Mouse (Mus musculus) CH12.LX (cell line): ENCODE measurements around the gene Aspscr1. TPM values are rescaled to one million over a fixed set of nuclear protein-coding genes. Genes with fewer than 3 reads are reported as not detected.

Source experiments
- DNase-seq: peaks from one replicate; pipeline ENCODE4 v3.0.0-alpha.2; 2013; ENCODE audit errors: extremely low read depth
- H3K27ac ChIP-seq: 2 replicates; pipeline ENCODE4 v1.5.1; 2012; ENCODE audit warnings: low read depth, mild to moderate bottlenecking, control low read depth, moderate library complexity; ENCODE audit not compliant: insufficient read depth
- H3K27me3 ChIP-seq: replicated peaks from 2 replicates; pipeline ENCODE3; 2012; ENCODE audit warnings: inconsistent platforms
- H3K36me3 ChIP-seq, 2 experiments: replicated peaks in 1 of 2; 2 replicates each; pipeline versions ENCODE3 to v1.6.1; 2012; ENCODE audit warnings: inconsistent platforms in 1 of 2, low read length in 1 of 2, mild to moderate bottlenecking in 1 of 2, mixed read lengths in 1 of 2, moderate library complexity in 1 of 2; ENCODE audit not compliant: control insufficient read depth in 1 of 2, insufficient read depth in 1 of 2
- H3K4me1 ChIP-seq, 2 experiments: 2 replicates each; pipeline ENCODE4 v1.6.1; 2012; ENCODE audit warnings: inconsistent platforms in 1 of 2, moderate library complexity in 1 of 2; ENCODE audit not compliant: insufficient read depth in 2 of 2, control insufficient read depth in 1 of 2
- H3K4me2 ChIP-seq: 2 replicates; pipeline ENCODE4 v1.6.1; 2012; ENCODE audit warnings: low read depth, mild to moderate bottlenecking, control low read depth; ENCODE audit not compliant: poor library complexity, insufficient read depth, severe bottlenecking
- H3K4me3 ChIP-seq, 3 experiments: fragments of 150-350 bp in 1 of 3; sonication (generic) in 1 of 3; replicated peaks in 1 of 3; 2 replicates each; pipeline versions ENCODE3 to v1.5.1; 2011 to 2012; ENCODE audit warnings: low read depth in 2 of 3, low read length in 2 of 3, mild to moderate bottlenecking in 2 of 3, moderate library complexity in 2 of 3, control low read depth in 1 of 3, improper control_type of control experiment in 1 of 3, inconsistent platforms in 1 of 3, mixed read lengths in 1 of 3; ENCODE audit not compliant: poor library complexity in 1 of 3
- H3K79me2 ChIP-seq: replicated peaks from 2 replicates; pipeline ENCODE4 v1.6.1; 2012; ENCODE audit warnings: mild to moderate bottlenecking, moderate library complexity; ENCODE audit not compliant: control insufficient read depth, poor library complexity, insufficient read depth, severe bottlenecking; ENCODE audit errors: extremely low read depth
- H3K9ac ChIP-seq: 2 replicates; pipeline ENCODE4 v1.6.1; 2012; ENCODE audit warnings: low read depth, mild to moderate bottlenecking, control low read depth, moderate library complexity; ENCODE audit not compliant: insufficient read depth
- H3K9me3 ChIP-seq: replicated peaks from 2 replicates; pipeline ENCODE3; 2012; ENCODE audit warnings: low read length, inconsistent platforms, mixed read lengths
- CHD1 ChIP-seq: IDR thresholded peaks from 2 replicates; pipeline ENCODE4 v1.6.1; 2012; ENCODE audit warnings: low read depth, low read length, improper control_type of control experiment, inconsistent platforms
- CHD2 ChIP-seq: IDR thresholded peaks from 2 replicates; pipeline ENCODE4 v1.6.1; 2011; ENCODE audit warnings: low read length, improper control_type of control experiment
- CTCF ChIP-seq, 2 experiments: IDR thresholded peaks in 1 of 2; conservative IDR thresholded peaks in 1 of 2; 2 replicates each; pipeline ENCODE4 v1.5.1; 2011 to 2012; ENCODE audit warnings: low read depth in 2 of 2, low read length in 2 of 2, improper control_type of control experiment in 1 of 2, inconsistent platforms in 1 of 2, mild to moderate bottlenecking in 1 of 2, moderate library complexity in 1 of 2
- GABPA ChIP-seq: IDR thresholded peaks from 2 replicates; pipeline ENCODE4 v1.6.1; 2012; ENCODE audit warnings: low read depth, low read length, improper control_type of control experiment, inconsistent platforms; ENCODE audit not compliant: insufficient replicate concordance
- HCFC1 ChIP-seq: IDR thresholded peaks from 2 replicates; pipeline ENCODE4 v1.6.1; 2012; ENCODE audit warnings: low read depth, mild to moderate bottlenecking, inconsistent platforms, low read length, improper control_type of control experiment
- JUND ChIP-seq: conservative IDR thresholded peaks from 2 replicates; pipeline ENCODE4 v1.6.1; 2011; ENCODE audit warnings: low read depth, low read length, improper control_type of control experiment
- KAT2A ChIP-seq: IDR thresholded peaks from 2 replicates; pipeline ENCODE4 v1.6.1; 2012; ENCODE audit warnings: low read length, improper control_type of control experiment, inconsistent platforms; ENCODE audit not compliant: insufficient replicate concordance
- MAZ ChIP-seq: IDR thresholded peaks from 2 replicates; pipeline ENCODE4 v1.6.1; 2012; ENCODE audit warnings: low read depth, mild to moderate bottlenecking, inconsistent platforms, low read length, improper control_type of control experiment, moderate library complexity
- MYC ChIP-seq: IDR thresholded peaks from 2 replicates; pipeline ENCODE4 v1.6.1; 2011; ENCODE audit warnings: low read depth, mild to moderate bottlenecking, improper control_type of control experiment, low read length
- NELFE ChIP-seq: IDR thresholded peaks from 2 replicates; pipeline ENCODE4 v1.6.1; 2011; ENCODE audit warnings: low read depth, low read length, improper control_type of control experiment
- NRF1 ChIP-seq: IDR thresholded peaks from 2 replicates; pipeline ENCODE4 v1.6.1; 2014; ENCODE audit warnings: low read depth, mild to moderate bottlenecking, inconsistent platforms, low read length, improper control_type of control experiment, moderate library complexity
- POLR2A ChIP-seq: IDR thresholded peaks from 2 replicates; pipeline ENCODE4 v1.6.1; 2011; ENCODE audit warnings: low read depth, mild to moderate bottlenecking, improper control_type of control experiment, low read length
- RAD21 ChIP-seq: IDR thresholded peaks from 2 replicates; pipeline ENCODE4 v1.6.1; 2011; ENCODE audit warnings: low read depth, mild to moderate bottlenecking, low read length, improper control_type of control experiment, moderate library complexity
- RCOR1 ChIP-seq: conservative IDR thresholded peaks from 2 replicates; pipeline ENCODE4 v1.6.1; 2012; ENCODE audit warnings: low read depth, mild to moderate bottlenecking, inconsistent platforms, low read length, improper control_type of control experiment
- SMC3 ChIP-seq: IDR thresholded peaks from 2 replicates; pipeline ENCODE4 v1.6.1; 2011; ENCODE audit warnings: low read depth, low read length, improper control_type of control experiment
- TCF12 ChIP-seq: IDR thresholded peaks from 2 replicates; pipeline ENCODE4 v1.6.1; 2014; ENCODE audit warnings: low read depth, mild to moderate bottlenecking, inconsistent platforms, low read length, improper control_type of control experiment
- USF2 ChIP-seq: conservative IDR thresholded peaks from 2 replicates; pipeline ENCODE4 v1.6.1; 2011; ENCODE audit warnings: low read depth, low read length, improper control_type of control experiment
- ZC3H11A ChIP-seq: IDR thresholded peaks from 2 replicates; pipeline ENCODE4 v1.6.1; 2012; ENCODE audit warnings: low read depth, mild to moderate bottlenecking, inconsistent platforms, low read length, improper control_type of control experiment
- ZMIZ1 ChIP-seq: IDR thresholded peaks from 2 replicates; pipeline ENCODE4 v1.6.1; 2012; ENCODE audit warnings: low read depth, mild to moderate bottlenecking, inconsistent platforms, low read length, improper control_type of control experiment
- dilution Hi-C: fragments of 300-500 bp; cut with MboI; formaldehyde crosslinking; loops from 2 replicates; pipeline ENCODE4 v1.14.3; 2020; ENCODE audit warnings: low sequenced_read_pairs; ENCODE audit not compliant: extremely low pct_unique_long_range_greater_than_20kb, extremely low pct_ligation_motif_present
- in situ Hi-C: fragments of 300-500 bp; cut with MboI; formaldehyde crosslinking; loops from 3 replicates; pipeline ENCODE4 v1.14.3; 2019; ENCODE audit warnings: low sequenced_read_pairs, low pct_ligation_motif_present, low pct_unique_long_range_greater_than_20kb, mixed read lengths
- polyA plus RNA-seq: library from polyadenylated mRNA; unstranded; fragments of >175 nt; gene quantifications from 2 replicates; pipeline ENCODE4 v1.2.1, GENCODE M21; 2012; ENCODE audit warnings: low read depth; ENCODE audit not compliant: insufficient read length
- total RNA-seq, 2 experiments: library from RNA; depleted of rRNA; stranded (reverse); fragments of 300-350 nt in 1 of 2; fragments of >200 nt in 1 of 2; gene quantifications; 2 replicates each; pipeline ENCODE4 v1.2.3; 2012 to 2014

The Aspscr1 gene
- total and polyA plus RNA-seq, 3 experiments: 27.3 to 69.9 (median 34.1) TPM

DNA sequence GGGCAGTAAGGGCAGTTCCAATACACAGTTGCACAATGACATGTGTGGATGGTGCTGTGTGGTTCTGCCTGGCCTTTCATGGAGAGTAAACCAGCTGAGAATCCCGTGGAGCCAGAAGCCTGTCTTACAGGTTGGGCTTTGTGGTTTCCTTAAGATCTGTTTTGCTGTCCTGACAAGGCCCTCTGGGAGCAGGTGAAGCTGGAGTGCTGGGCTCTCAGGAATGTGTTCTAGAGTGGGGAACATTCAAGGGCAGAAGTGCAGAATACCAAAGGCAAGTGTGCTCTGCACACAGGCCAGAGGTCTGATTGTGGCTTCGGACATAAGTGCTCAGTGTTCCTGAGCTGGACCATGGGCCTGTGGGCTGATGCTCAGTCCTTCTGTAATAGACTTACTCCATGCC, 11.9 kb downstream of the Aspscr1 start:
- H3K27me3 ChIP-seq: no peaks in the 10 kb centered on the region
- dilution Hi-C loops: no loop called here
- no peaks in the 10 kb centered on the region for H3K9me3 ChIP-seq
- no peak overlapping the region for H3K4me3 ChIP-seq
- no peak overlapping the region for H3K4me2 ChIP-seq
- no peak overlapping the region for H3K27ac ChIP-seq
- no peak for DNase-seq
- no peaks in the 10 kb centered on the region for H3K79me2 ChIP-seq
- no peak for TF ChIP-seq TCF12
- no peak for TF ChIP-seq NELFE
- TF ChIP-seq, all 38 proteins: peak for 0
- no peaks in the 10 kb centered on the region for H3K4me1 ChIP-seq
- H3K9ac ChIP-seq: no peak overlapping the region
- in situ Hi-C loops: loop anchor here (10.0 kb wide), 1 partner anchor 60 kb away; the partner anchor contains the start of gene Sirt7
- H3K36me3 ChIP-seq: peaks cover 50 to 93% of the 10 kb centered on the region in 2 experiments

DNA sequence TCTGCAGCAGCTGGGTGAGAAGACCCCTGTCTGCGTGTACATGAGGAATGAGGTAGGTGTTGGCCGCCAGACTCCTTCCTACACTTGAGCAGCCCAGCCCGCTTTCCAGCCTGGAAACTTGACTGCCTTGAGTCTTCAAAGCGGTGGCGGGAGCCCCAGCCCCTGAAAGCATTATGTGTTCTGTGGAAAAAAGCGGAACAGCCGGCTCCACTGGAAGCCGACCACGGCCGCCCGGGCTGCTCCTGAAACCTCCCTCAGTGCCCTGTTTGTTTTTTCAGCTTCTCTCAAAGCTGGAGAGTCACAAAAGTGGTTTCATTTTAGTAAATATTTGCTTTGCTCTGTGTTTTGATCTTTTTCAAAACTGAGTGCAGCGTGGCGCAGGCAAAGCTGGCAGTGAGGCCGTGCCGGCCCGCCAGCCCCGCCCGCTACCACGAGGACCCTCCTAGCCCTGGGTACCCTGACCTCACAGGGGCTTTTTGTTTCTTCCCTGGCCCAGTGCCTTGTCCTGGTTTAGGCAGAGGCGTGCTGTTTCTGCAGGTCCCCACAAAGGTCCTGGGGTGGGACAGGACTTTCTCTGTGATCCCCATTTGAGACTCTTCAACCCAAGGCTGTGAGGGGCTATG, 14.0 kb downstream of the Aspscr1 start:
- TF ChIP-seq CHD2: no peak
- TF ChIP-seq HCFC1: no peak
- no peak for TF ChIP-seq RAD21
- TF ChIP-seq ZC3H11A: no peak
- TF ChIP-seq NRF1: no peak
- no peak for TF ChIP-seq MYC
- no peak for TF ChIP-seq MAZ
- no peak for TF ChIP-seq CTCF (conservative IDR thresholded peaks at IDR 0.05 in 1 of 2, IDR thresholded peaks at IDR 0.05 in 1 of 2; ENCODE audit: low read depth in 2 of 2, low read length in 2 of 2)
- TF ChIP-seq ZMIZ1: no peak
- TF ChIP-seq CHD1: no peak
- TF ChIP-seq TCF12: no peak
- no peak for TF ChIP-seq RCOR1
- TF ChIP-seq JUND: no peak
- TF ChIP-seq KAT2A: no peak
- TF ChIP-seq USF2: no peak
- no peak for TF ChIP-seq SMC3
- TF ChIP-seq GABPA: no peak
- TF ChIP-seq POLR2A: no peak
- Histone ChIP-seq H3K36me3 (peaks cover 45 to 90% of the 10 kb centered on the region in 2 experiments), H3K27me3 (no peaks in the 10 kb centered on the region), H3K9me3 (no peaks in the 10 kb centered on the region), H3K4me3 (no peak overlapping the region), H3K79me2 (no peaks in the 10 kb centered on the region), H3K27ac (no peak overlapping the region), H3K4me2 (no peak overlapping the region), H3K4me1 (no peaks in the 10 kb centered on the region), H3K9ac (no peak overlapping the region)
- no peak for DNase-seq
- dilution Hi-C loops: no loop called here
- in situ Hi-C loops: loop anchor here (10.0 kb wide), 1 partner anchor 62 kb away; the partner anchor contains the start of gene Sirt7
